Mouse (Mus musculus) spleen, adult 2 months (tissue): ENCODE results near the gene Ybx3. TPM values are rescaled to one million over a fixed set of nuclear protein-coding genes. Genes with fewer than 3 reads are reported as not detected.

ENCODE experiments used
- DNase-seq, 2 experiments: peaks; one replicate each; pipeline versions ENCODE4 v3.0.0 to v3.0.0-alpha.2; 2012 to 2021; ENCODE audit warnings: low spot score in 2 of 2, low read depth in 1 of 2
- H3K27ac ChIP-seq: fragments of 200-500 bp; 2 replicates; pipeline ENCODE4 v1.5.1; 2012; ENCODE audit warnings: low read length, inconsistent platforms; ENCODE audit not compliant: insufficient read depth
- H3K27me3 ChIP-seq: fragments of 200-500 bp; 2 replicates; pipeline ENCODE4 v1.6.1; 2012; ENCODE audit warnings: mild to moderate bottlenecking, moderate library complexity, low read length, inconsistent platforms; ENCODE audit not compliant: control insufficient read depth, insufficient read depth
- H3K36me3 ChIP-seq: fragments of 200-500 bp; 2 replicates; pipeline ENCODE4 v1.6.1; 2012; ENCODE audit warnings: mild to moderate bottlenecking, low read length, inconsistent platforms; ENCODE audit not compliant: control insufficient read depth, insufficient read depth
- H3K4me1 ChIP-seq: fragments of 200-500 bp; 2 replicates; pipeline ENCODE4 v1.6.1; 2011; ENCODE audit warnings: inconsistent platforms; ENCODE audit not compliant: control insufficient read depth, insufficient read depth, insufficient read length
- H3K4me3 ChIP-seq: fragments of 200-500 bp; 2 replicates; pipeline ENCODE4 v1.5.1; 2011; ENCODE audit warnings: mild to moderate bottlenecking, inconsistent platforms; ENCODE audit not compliant: insufficient read depth, insufficient read length; ENCODE audit errors: extremely low read depth
- CTCF ChIP-seq: fragments of 200-500 bp; IDR thresholded peaks from 2 replicates; pipeline ENCODE4 v1.5.1; 2011; ENCODE audit warnings: mild to moderate bottlenecking, inconsistent platforms; ENCODE audit not compliant: insufficient read depth, insufficient read length, insufficient replicate concordance; ENCODE audit errors: extremely low read depth
- POLR2A ChIP-seq: fragments of 200-500 bp; IDR thresholded peaks from 2 replicates; pipeline ENCODE4 v1.6.1; 2011; ENCODE audit warnings: low read depth, low read length, inconsistent platforms
- WGBS: fragments of 180-500 bp; shearing (Covaris S2); methylation state at CpG from one replicate; pipeline ENCODE4 v1.1.7; 2018; 5-methylcytosine and 5-hydroxymethylcytosine counted together
- polyA plus RNA-seq: library from polyadenylated mRNA; depleted of rRNA; stranded (reverse); fragments of >200 nt; gene quantifications from 2 replicates; pipeline ENCODE4 v1.2.3, GENCODE M21; 2012

Gene Ybx3
- polyA plus RNA-seq, 1 experiment: 66.5 TPM

- Histone ChIP-seq H3K4me1 (no peaks in the 10 kb centered on the region), H3K36me3 (no peaks in the 10 kb centered on the region), H3K27me3 (no peaks in the 10 kb centered on the region), H3K27ac (no peak overlapping the region), H3K4me3 (no peak overlapping the region)
- TF ChIP-seq CTCF (no peak), POLR2A (no peak)
- WGBS: 83% methylated on average over 6 of the region's 6 CpGs
- no peak for DNase-seq
Observed at GRCm38 (mm10) chr6:131411116-131411843, 23.0 kb upstream of the Ybx3 start.

GRCm38 (mm10) chr6:131406957-131407356 is 18.7 kb upstream of the Ybx3 start:
- H3K4me3 ChIP-seq: no peak overlapping the region
- H3K36me3 ChIP-seq: no peaks in the 10 kb centered on the region
- H3K27ac ChIP-seq: no peak overlapping the region
- no peaks in the 10 kb centered on the region for H3K27me3 ChIP-seq
- H3K4me1 ChIP-seq: no peaks in the 10 kb centered on the region
- DNase-seq: no peak
- no peak for TF ChIP-seq POLR2A
- no peak for TF ChIP-seq CTCF

- H3K27ac ChIP-seq: no peak overlapping the region
- H3K4me1 ChIP-seq: no peaks in the 10 kb centered on the region
- H3K36me3 ChIP-seq: no peaks in the 10 kb centered on the region
- no peak for DNase-seq
- 75% methylated on average over 2 of the region's 2 CpGs for whole genome bisulfite sequencing
- no peaks in the 10 kb centered on the region for H3K27me3 ChIP-seq
- H3K4me3 ChIP-seq: no peak overlapping the region
- no peak for TF ChIP-seq CTCF
- no peak for TF ChIP-seq POLR2A
Observed at GRCm38 (mm10) chr6:131405896-131406295, 17.6 kb upstream of the Ybx3 start.

- Histone ChIP-seq H3K27me3 (no peaks in the 10 kb centered on the region), H3K27ac (no peak overlapping the region), H3K4me3 (no peak overlapping the region), H3K36me3 (no peaks in the 10 kb centered on the region), H3K4me1 (no peaks in the 10 kb centered on the region)
- TF ChIP-seq POLR2A: no peak
- no peak for TF ChIP-seq CTCF
- 51% methylated on average over 4 of the region's 4 CpGs for WGBS
- DNase-seq: no peak
Observed at GRCm38 (mm10) chr6:131405174-131405573, 16.9 kb upstream of the Ybx3 start.

- Histone ChIP-seq H3K4me3 (no peak overlapping the region), H3K27me3 (no peaks in the 10 kb centered on the region), H3K27ac (no peak overlapping the region), H3K36me3 (no peaks in the 10 kb centered on the region), H3K4me1 (no peaks in the 10 kb centered on the region)
- DNase-seq: no peak
- 21% methylated on average over 3 of the region's 3 CpGs for WGBS
- no peak for TF ChIP-seq POLR2A
- no peak for TF ChIP-seq CTCF
Observed at GRCm38 (mm10) chr6:131404260-131404659, 16.0 kb upstream of the Ybx3 start.

GRCm38 (mm10) chr6:131403036-131403435 is 14.8 kb upstream of the Ybx3 start:
- H3K27me3 ChIP-seq: no peaks in the 10 kb centered on the region
- H3K27ac ChIP-seq: no peak overlapping the region
- WGBS: 67% methylated on average over 2 of the region's 2 CpGs
- H3K4me3 ChIP-seq: no peak overlapping the region
- H3K4me1 ChIP-seq: no peaks in the 10 kb centered on the region
- TF ChIP-seq POLR2A (no peak), CTCF (no peak)
- no peak for DNase-seq
- H3K36me3 ChIP-seq: no peaks in the 10 kb centered on the region

GRCm38 (mm10) chr6:131402606-131403005 is 14.3 kb upstream of the Ybx3 start:
- Histone ChIP-seq H3K36me3 (no peaks in the 10 kb centered on the region), H3K4me3 (no peak overlapping the region), H3K27me3 (no peaks in the 10 kb centered on the region), H3K4me1 (no peaks in the 10 kb centered on the region), H3K27ac (no peak overlapping the region)
- DNase-seq: no peak
- TF ChIP-seq CTCF (no peak), POLR2A (no peak)

- H3K27me3 ChIP-seq: no peaks in the 10 kb centered on the region
- no peak for DNase-seq
- TF ChIP-seq POLR2A (no peak), CTCF (no peak)
- no peaks in the 10 kb centered on the region for H3K36me3 ChIP-seq
- H3K27ac ChIP-seq: no peak overlapping the region
- no peaks in the 10 kb centered on the region for H3K4me1 ChIP-seq
- 94% methylated on average over 2 of the region's 2 CpGs for WGBS
- no peak overlapping the region for H3K4me3 ChIP-seq
Observed at GRCm38 (mm10) chr6:131401259-131401658, 13.0 kb upstream of the Ybx3 start.
